Mouse (Mus musculus) liver, postnatal 0 days (tissue): ENCODE results near the gene Lonp2. TPM values are rescaled to one million over a fixed set of nuclear protein-coding genes. Genes with fewer than 3 reads are reported as not detected.
A peak's percentile ranks its signal among the peaks of the same experiment; 100 is the strongest.

Experiments used
- ATAC-seq: fragments of 200-750 bp; cut with Nextera tagmentation; 2 replicates; pipeline ENCODE4 v1.8.0; 2017; ENCODE audit warnings: mild to moderate bottlenecking, moderate library complexity
- DNase-seq: peaks from one replicate; pipeline ENCODE4 v3.0.0-alpha.2; 2016
- H3K27ac ChIP-seq: fragments of 300-500 bp; sonication (generic); 2 replicates; pipeline ENCODE4 v1.5.1; 2014; ENCODE audit warnings: antibody characterized with exemption, moderate library complexity, mild to moderate bottlenecking, low read depth
- H3K27me3 ChIP-seq: fragments of 300-500 bp; sonication (generic); 2 replicates; pipeline ENCODE4 v1.6.1; 2014; ENCODE audit warnings: low read length, control low read depth, mixed read lengths; ENCODE audit not compliant: insufficient read depth
- H3K36me3 ChIP-seq: fragments of 300-500 bp; sonication (generic); replicated peaks from 2 replicates; pipeline ENCODE4 v1.6.1; 2014; ENCODE audit warnings: mild to moderate bottlenecking, control low read depth, low read length, moderate library complexity, mixed read lengths; ENCODE audit not compliant: insufficient read depth
- H3K4me1 ChIP-seq: fragments of 300-500 bp; sonication (generic); 2 replicates; pipeline ENCODE4 v1.6.1; 2014; ENCODE audit warnings: antibody characterized with exemption, mild to moderate bottlenecking, control low read depth; ENCODE audit not compliant: insufficient read depth
- H3K4me2 ChIP-seq: fragments of 300-500 bp; sonication (generic); 2 replicates; pipeline ENCODE4 v1.6.1; 2014; ENCODE audit warnings: low read depth, mild to moderate bottlenecking, low read length, moderate library complexity, mixed read lengths
- H3K4me3 ChIP-seq: fragments of 300-500 bp; sonication (generic); 2 replicates; pipeline ENCODE4 v1.5.1; 2014; ENCODE audit warnings: low read depth, low read length
- H3K9ac ChIP-seq: fragments of 300-500 bp; sonication (generic); replicated peaks from 2 replicates; pipeline ENCODE4 v1.6.1; 2014; ENCODE audit warnings: mild to moderate bottlenecking, moderate library complexity
- H3K9me3 ChIP-seq: fragments of 300-500 bp; sonication (generic); 2 replicates; pipeline ENCODE4 v1.6.1; 2016; ENCODE audit warnings: mild to moderate bottlenecking, control low read depth, low read length, mixed read lengths
- CTCF ChIP-seq: sonication (generic); IDR thresholded peaks from 2 replicates; pipeline ENCODE4 v1.5.1; 2016; ENCODE audit warnings: antibody characterized with exemption, low read depth
- EP300 ChIP-seq: IDR thresholded peaks from 2 replicates; pipeline ENCODE4 v1.6.1; 2016; ENCODE audit warnings: antibody characterized with exemption, low read depth, mild to moderate bottlenecking
- WGBS: fragments of 180-500 bp; shearing (Covaris S2); extraction: QIAGEN DNeasy Blood & Tissue Kit; methylation state at CpG from one replicate; pipeline ENCODE4 v1.1.7; 2014; ENCODE audit not compliant: insufficient replicate concordance; 5-methylcytosine and 5-hydroxymethylcytosine counted together
- polyA plus RNA-seq: library from polyadenylated mRNA; unstranded; fragments of >200 nt; fragmentation: Nextera tagmentation; extraction: Ambion mirVana; gene quantifications from 2 replicates; pipeline ENCODE4 v1.2.1, GENCODE M21; 2015

The Lonp2 gene
- polyA plus RNA-seq, 1 experiment from 2014 or later: 77.8 TPM

DNA sequence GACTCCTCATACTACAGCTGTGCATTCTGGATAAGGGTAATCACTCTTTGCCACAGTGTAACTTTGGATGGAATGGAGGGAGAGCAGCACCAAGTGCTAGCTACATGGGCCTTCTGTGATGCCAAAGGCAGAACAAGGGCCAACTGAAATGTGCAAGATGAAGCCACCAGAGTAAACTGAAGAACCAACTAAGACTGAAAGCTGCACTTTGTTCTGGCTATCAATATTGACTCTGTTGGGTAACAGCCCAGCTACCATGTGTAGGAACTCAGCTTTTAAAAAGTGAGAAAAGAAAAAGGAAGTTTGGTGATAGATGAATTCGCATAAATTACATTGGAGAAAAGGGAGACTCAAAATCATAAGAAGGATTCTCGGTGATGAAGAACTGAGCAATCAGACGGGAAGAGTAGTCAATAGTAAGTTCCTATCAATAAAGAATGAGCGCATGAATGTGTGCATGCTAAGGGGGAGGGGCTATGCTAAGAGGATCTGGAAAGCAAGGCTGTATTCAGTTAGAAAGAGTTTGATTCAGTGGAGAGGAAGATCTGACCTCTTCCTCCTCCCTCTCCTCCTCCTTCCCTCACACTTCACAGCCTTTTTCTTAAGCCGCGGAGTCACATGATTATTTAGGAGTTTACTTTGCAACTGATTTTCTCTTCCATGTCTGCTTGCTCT lies 8.6 kb upstream of the Lonp2 start:
- Histone ChIP-seq H3K4me2 (peak overlapping the region; percentile 29; the same call in 1 of the 2 replicates), H3K27ac (peak overlapping the region; percentile 74), H3K27me3 (no peaks in the 10 kb centered on the region), H3K9ac (no peak overlapping the region; the same call in 1 of the 2 replicates), H3K9me3 (0 out of 2 replicates have a peak, but pooled peaks cover under 1% of the 10 kb centered on the region), H3K4me3 (no peak overlapping the region), H3K4me1 (peaks cover 17% of the 10 kb centered on the region), H3K36me3 (no peaks in the 10 kb centered on the region)
- ATAC-seq (peak; percentile 86), DNase-seq (no peak)
- TF ChIP-seq EP300 (no peak; the same call in 1 of the 2 replicates), CTCF (no peak)
- WGBS: 79% methylated on average over 6 of the region's 6 CpGs

DNA sequence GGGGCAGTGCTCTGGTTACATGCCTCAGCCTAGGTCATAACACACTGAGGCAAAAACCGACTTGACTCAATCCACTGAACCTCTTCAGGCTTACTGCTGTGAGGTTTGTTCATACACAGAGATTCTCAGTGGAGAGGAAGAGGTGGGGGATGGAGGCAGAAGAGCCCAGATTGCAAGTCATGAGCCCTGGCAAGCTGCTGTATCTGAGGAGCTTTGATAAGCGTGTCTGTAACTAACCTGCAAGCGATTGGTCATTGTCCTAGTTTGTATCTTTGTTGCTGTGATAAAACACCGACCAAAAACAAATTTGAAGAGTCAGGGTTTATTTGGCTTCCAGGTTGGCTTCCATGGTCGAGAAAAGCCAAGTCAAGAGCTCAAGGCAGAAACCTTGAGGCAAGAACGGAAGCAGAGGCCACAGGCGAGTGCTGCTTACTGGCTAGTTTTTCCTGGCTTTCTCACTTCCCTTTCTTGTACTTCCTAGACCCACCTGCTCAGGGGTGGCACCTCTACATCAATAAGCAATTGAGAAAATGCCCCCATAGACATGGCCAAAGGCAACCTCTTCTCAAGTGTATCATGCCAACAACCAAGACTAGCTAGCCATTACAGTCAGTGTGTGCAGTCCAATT lies 6.0 kb upstream of the Lonp2 start:
- WGBS: 33% methylated on average over 7 of the region's 7 CpGs
- Histone ChIP-seq H3K4me3 (no peak overlapping the region), H3K4me1 (peaks cover 17% of the 10 kb centered on the region), H3K27ac (no peak overlapping the region), H3K27me3 (no peaks in the 10 kb centered on the region), H3K36me3 (no peaks in the 10 kb centered on the region), H3K4me2 (no peak overlapping the region), H3K9ac (no peak overlapping the region), H3K9me3 (no peaks in the 10 kb centered on the region)
- ATAC-seq (peak; percentile 55), DNase-seq (no peak)
- peak; percentile 86 for TF ChIP-seq EP300
- TF ChIP-seq CTCF: no peak

DNA sequence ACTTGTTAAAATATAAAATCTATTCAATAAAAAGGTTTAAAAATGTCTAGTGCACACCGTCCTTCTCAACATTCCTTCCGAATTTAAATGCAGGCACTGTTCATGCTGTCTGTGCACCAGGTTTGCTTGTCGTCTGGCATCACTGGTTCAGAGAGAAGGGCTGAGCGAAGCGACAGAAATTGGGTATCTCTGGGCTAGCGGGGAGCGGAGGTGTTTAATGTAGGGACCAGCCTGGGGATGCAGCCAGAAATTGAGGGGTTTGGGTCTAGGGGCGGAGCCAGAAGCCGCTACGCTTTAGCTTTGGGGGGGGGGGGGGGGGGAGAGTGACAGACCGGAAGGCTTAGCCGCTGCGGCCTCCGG lies 312 bp upstream of the Lonp2 start:
- DNase-seq (no peak), ATAC-seq (no peak)
- H3K4me3 ChIP-seq: peak overlapping the region; percentile 70
- no peaks in the 10 kb centered on the region for H3K9me3 ChIP-seq
- H3K4me2 ChIP-seq: peak overlapping the region; percentile 77
- peak overlapping the region; percentile 55 for H3K27ac ChIP-seq
- TF ChIP-seq EP300 (no peak), CTCF (no peak)
- no peaks in the 10 kb centered on the region for H3K36me3 ChIP-seq
- peak overlapping the region; percentile 57 for H3K9ac ChIP-seq
- peaks cover 17% of the 10 kb centered on the region for H3K4me1 ChIP-seq
- no peaks in the 10 kb centered on the region for H3K27me3 ChIP-seq
- under 1% methylated on average over 11 of the region's 14 CpGs for WGBS

DNA sequence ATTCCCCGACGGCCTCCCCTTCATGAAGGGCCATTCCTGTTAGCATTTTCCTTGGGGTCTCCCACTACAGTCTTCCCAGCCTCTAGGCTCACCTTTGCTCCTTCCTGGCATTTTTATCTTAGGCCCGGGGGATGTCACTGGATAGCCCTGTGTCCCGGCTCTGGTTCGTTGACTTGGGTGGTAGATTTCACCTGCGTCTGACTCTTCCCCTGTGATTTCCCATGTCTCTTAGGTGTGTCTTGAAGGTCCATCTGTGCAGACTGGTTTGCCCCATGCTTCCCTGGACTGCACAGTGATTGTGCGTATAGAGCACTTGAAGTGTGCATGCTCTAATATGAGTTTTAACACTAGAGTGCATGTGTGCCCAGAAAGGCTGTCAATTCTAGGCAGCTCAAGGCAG lies 1.1 kb downstream of the Lonp2 start:
- Histone ChIP-seq H3K9ac (peak overlapping the region; percentile 69), H3K4me3 (peak overlapping the region; percentile 70), H3K9me3 (no peaks in the 10 kb centered on the region), H3K4me1 (peaks cover 21% of the 10 kb centered on the region), H3K27me3 (no peaks in the 10 kb centered on the region), H3K36me3 (no peaks in the 10 kb centered on the region), H3K27ac (peak overlapping the region; percentile 89), H3K4me2 (peak overlapping the region; percentile 77)
- 23% methylated on average over 7 of the region's 7 CpGs for WGBS
- TF ChIP-seq EP300: no peak
- TF ChIP-seq CTCF: no peak
- no peak for ATAC-seq
- no peak for DNase-seq

DNA sequence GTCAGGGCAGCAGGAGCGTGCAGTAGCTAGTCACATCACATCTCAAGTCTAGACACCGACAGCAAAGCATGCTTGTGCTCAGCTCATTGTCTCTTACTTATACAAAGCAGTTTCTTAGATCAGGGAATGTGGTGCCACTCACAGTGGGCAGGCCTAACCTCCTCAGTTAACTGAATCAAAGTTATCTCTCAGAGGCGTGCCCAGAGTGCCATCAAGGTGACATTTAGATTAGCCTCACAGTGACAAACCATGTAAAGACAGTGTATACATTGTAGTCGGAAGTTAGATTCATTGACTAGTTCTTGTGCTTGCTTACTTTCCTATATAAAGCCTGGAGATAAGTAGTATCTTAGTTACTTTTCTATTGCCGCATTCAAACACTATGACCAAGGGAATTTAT lies 6.4 kb downstream of the Lonp2 start:
- no peaks in the 10 kb centered on the region for H3K27me3 ChIP-seq
- H3K4me2 ChIP-seq: no peak overlapping the region
- no peak overlapping the region for H3K27ac ChIP-seq
- H3K9me3 ChIP-seq: no peaks in the 10 kb centered on the region
- WGBS: 70% methylated on average over 5 of the region's 5 CpGs
- peaks cover 24% of the 10 kb centered on the region for H3K36me3 ChIP-seq
- no peak overlapping the region for H3K4me3 ChIP-seq
- H3K9ac ChIP-seq: no peak overlapping the region
- ATAC-seq: no peak
- H3K4me1 ChIP-seq: peaks cover 19% of the 10 kb centered on the region
- TF ChIP-seq EP300: no peak
- no peak for TF ChIP-seq CTCF
- DNase-seq: no peak

DNA sequence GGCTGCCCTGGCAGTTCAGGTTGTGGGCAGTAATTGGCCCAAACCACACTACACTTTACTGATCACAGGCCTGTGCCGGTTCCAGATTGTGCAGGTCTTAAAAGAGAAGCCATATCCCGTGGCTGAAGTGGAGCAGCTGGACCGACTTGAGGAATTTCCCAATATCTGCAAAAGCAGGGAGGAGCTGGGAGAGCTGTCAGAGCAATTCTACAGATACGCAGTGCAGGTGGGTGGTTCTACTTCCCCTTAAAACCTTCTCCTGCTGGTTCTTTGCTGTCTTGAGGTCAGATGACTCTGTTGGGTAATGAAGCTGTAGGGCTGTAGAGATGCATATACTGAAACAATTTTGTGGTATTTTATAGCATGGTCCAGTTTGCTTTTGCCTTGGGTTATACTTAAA lies 7.6 kb downstream of the Lonp2 start:
- H3K27me3 ChIP-seq: no peaks in the 10 kb centered on the region
- DNase-seq (no peak), ATAC-seq (no peak)
- WGBS: 72% methylated on average over 4 of the region's 4 CpGs
- peaks cover 34% of the 10 kb centered on the region for H3K36me3 ChIP-seq
- no peak overlapping the region for H3K4me2 ChIP-seq
- H3K27ac ChIP-seq: no peak overlapping the region
- peaks cover 12% of the 10 kb centered on the region for H3K4me1 ChIP-seq
- H3K9me3 ChIP-seq: no peaks in the 10 kb centered on the region
- no peak overlapping the region for H3K4me3 ChIP-seq
- H3K9ac ChIP-seq: no peak overlapping the region
- TF ChIP-seq CTCF (no peak), EP300 (no peak)
